Mouse (Mus musculus): Measurements from ENCODE around the gene Gzf1.

Gene Gzf1

GRCm38 (mm10) chr2:148706409-148707201, 25.8 kb downstream of the Gzf1 start:
- DNase-seq, result no peak

- DNase-seq, result no peak
Observed at GRCm38 (mm10) chr2:148707202-148707530, 26.3 kb downstream of the Gzf1 start.

- DNase-seq, result no peak
Observed at GRCm38 (mm10) chr2:148712326-148712725, 31.5 kb downstream of the Gzf1 start.

GRCm38 (mm10) chr2:148717072-148717471, 36.2 kb downstream of the Gzf1 start:
- DNase-seq, result no peak

- DNase-seq, result no peak
Observed at GRCm38 (mm10) chr2:148719271-148719995, 38.6 kb downstream of the Gzf1 start.

- no peak for DNase-seq
Observed at GRCm38 (mm10) chr2:148731614-148732326, 50.9 kb downstream of the Gzf1 start.

- DNase-seq, result peak; percentile 81 to 83
Observed at GRCm38 (mm10) chr2:148732327-148733000, 51.6 kb downstream of the Gzf1 start, which contains the start of gene Napb. Gene Napb, minus strand, starts transcription at chr2:148732467.

All from thymus, adult 18-20 months (tissue).